In the genomic region with DNA sequence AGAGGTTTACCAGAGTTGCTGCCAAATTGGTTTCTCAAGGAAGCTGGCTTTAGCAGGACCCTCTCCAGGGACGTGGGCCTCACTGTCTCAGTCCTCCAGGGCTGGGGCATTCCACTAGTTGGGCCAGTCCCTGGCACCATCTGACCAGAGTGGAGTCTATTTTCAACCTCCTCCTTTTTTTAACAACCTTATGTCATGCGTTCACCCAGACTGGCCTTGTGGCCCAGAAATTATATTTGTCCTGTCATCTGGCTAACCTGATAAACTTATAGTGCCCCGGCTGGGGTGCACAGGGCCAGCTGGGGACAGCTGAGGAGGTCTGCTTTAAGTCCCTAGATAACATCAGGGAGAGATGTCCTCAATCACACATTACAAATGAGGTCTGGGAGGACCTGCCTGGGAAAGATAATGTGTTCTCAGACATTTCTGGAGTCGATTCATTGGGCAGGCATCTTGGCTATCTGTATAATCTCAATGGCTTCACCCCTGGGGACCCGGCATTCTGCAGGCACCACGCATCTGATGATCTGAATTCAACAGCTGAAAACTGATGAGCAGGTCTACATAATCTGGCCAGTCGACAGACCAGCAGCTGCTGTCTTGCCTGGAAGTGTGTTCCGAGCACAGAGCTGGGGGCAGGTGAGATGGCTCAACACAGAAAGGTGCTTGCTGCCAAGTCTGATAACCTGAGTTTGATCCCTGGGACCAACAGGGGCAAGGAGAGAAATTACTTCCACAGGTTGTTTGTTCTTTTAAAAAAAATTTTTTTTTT, we compare ENCODE assay signal across 13 mouse cellular contexts.
A peak's percentile ranks its signal among the peaks of the same experiment; 100 is the strongest.
DNase-seq lines count a peak whose midpoint lies in the region; ATAC-seq lines count a peak whose summit lies in the region.
"Had no signal": no experiment of that assay in that cellular context is flagged by ENCODE, and none has a peak within 500 bp of the region (broad histone marks: within the 10 kb centered on the region; RNA-seq: fewer than 3 reads in every experiment).

No protein-coding gene starts in this region.

- H3K27ac ChIP-seq in hindbrain, embryonic 11.5 days (ENCODE audit: low read depth, low read length): peak overlapping the region; percentile 53
- H3K27ac ChIP-seq in hindbrain, embryonic 14.5 days: no peak overlapping the region
- H3K27ac ChIP-seq in embryonic facial prominence, embryonic 14.5 days (replicated peaks; ENCODE audit: low read depth, low read length): peak overlapping the region; percentile 48
- H3K27ac ChIP-seq in heart, embryonic 13.5 days (replicated peaks): peak overlapping the region; percentile 65
- H3K27ac ChIP-seq in limb, embryonic 15.5 days: peak overlapping the region; percentile 59
- H3K27ac ChIP-seq: forebrain, embryonic 13.5 days had no signal

- WGBS in hindbrain, embryonic 11.5 days: 61% methylated on average over 8 of the region's 8 CpGs
- 29% methylated on average over 8 of the region's 8 CpGs for WGBS in hindbrain, embryonic 14.5 days
- WGBS in embryonic facial prominence, embryonic 14.5 days: 57% methylated on average over 8 of the region's 8 CpGs
- 21% methylated on average over 8 of the region's 8 CpGs for WGBS in heart, embryonic 13.5 days
- 48% methylated on average over 8 of the region's 8 CpGs for WGBS in limb, embryonic 15.5 days

- H3K4me2 ChIP-seq in hindbrain, embryonic 11.5 days (replicated peaks; ENCODE audit: low read depth, low read length): no peak overlapping the region
- H3K4me2 ChIP-seq in hindbrain, embryonic 14.5 days (replicated peaks): no peak overlapping the region
- H3K4me2 ChIP-seq in embryonic facial prominence, embryonic 14.5 days (ENCODE audit: low read depth, low read length): no peak overlapping the region
- H3K4me2 ChIP-seq in heart, embryonic 13.5 days: no peak overlapping the region
- no peak overlapping the region for H3K4me2 ChIP-seq in limb, embryonic 15.5 days
- H3K4me2 ChIP-seq: forebrain, embryonic 13.5 days had no signal

- peaks cover 2% of the 10 kb centered on the region; the same call in 1 of the 2 replicates for H3K4me1 ChIP-seq in hindbrain, embryonic 11.5 days (replicated peaks; ENCODE audit: control insufficient read depth, insufficient read depth, low read length)
- peaks cover 8% of the 10 kb centered on the region; the same call in 1 of the 2 replicates for H3K4me1 ChIP-seq in hindbrain, embryonic 14.5 days (replicated peaks; ENCODE audit: control insufficient read depth, insufficient read depth, low read length)
- H3K4me1 ChIP-seq in embryonic facial prominence, embryonic 14.5 days (ENCODE audit: control insufficient read depth, insufficient read depth, low read length): peaks cover 9% of the 10 kb centered on the region; the same call in 1 of the 2 replicates
- peaks cover 16% of the 10 kb centered on the region for H3K4me1 ChIP-seq in heart, embryonic 13.5 days
- peaks cover 14% of the 10 kb centered on the region for H3K4me1 ChIP-seq in limb, embryonic 15.5 days

- no peaks in the 10 kb centered on the region for H3K36me3 ChIP-seq in hindbrain, embryonic 11.5 days (ENCODE audit: control insufficient read depth, insufficient read depth, low read length)
- no peaks in the 10 kb centered on the region for H3K36me3 ChIP-seq in hindbrain, embryonic 14.5 days (replicated peaks; ENCODE audit: control insufficient read depth, insufficient read depth)
- H3K36me3 ChIP-seq in embryonic facial prominence, embryonic 14.5 days (ENCODE audit: control insufficient read depth, insufficient read depth, low read length): no peaks in the 10 kb centered on the region
- no peaks in the 10 kb centered on the region for H3K36me3 ChIP-seq in heart, embryonic 13.5 days
- no peaks in the 10 kb centered on the region for H3K36me3 ChIP-seq in limb, embryonic 15.5 days

- H3K9me3 ChIP-seq in hindbrain, embryonic 11.5 days (ENCODE audit: control insufficient read depth, low read length): no peaks in the 10 kb centered on the region
- H3K9me3 ChIP-seq in hindbrain, embryonic 14.5 days (ENCODE audit: control insufficient read depth, low read length): no peaks in the 10 kb centered on the region
- H3K9me3 ChIP-seq in embryonic facial prominence, embryonic 14.5 days (ENCODE audit: control insufficient read depth, low read length): no peaks in the 10 kb centered on the region
- H3K9me3 ChIP-seq in heart, embryonic 13.5 days: no peaks in the 10 kb centered on the region
- no peaks in the 10 kb centered on the region for H3K9me3 ChIP-seq in limb, embryonic 15.5 days
- H3K9me3 ChIP-seq: forebrain, embryonic 13.5 days had no signal

- peak; percentile 36 for DNase-seq in hindbrain, embryonic 11.5 days (ENCODE audit: low spot score)
- DNase-seq in hindbrain, embryonic 14.5 days (ENCODE audit: low spot score): no peak
- no peak for DNase-seq in embryonic facial prominence, embryonic 14.5 days (ENCODE audit: low spot score)
- no peak for DNase-seq in urinary bladder, postnatal 14 days (ENCODE audit: low spot score)
- DNase-seq: cerebellum, adult 9-11 months; lung, adult 2 months; thymus, adult 2 months had no signal

- peak; percentile 54 for ATAC-seq in hindbrain, embryonic 11.5 days (ENCODE audit: low FRiP score)
- no peak for ATAC-seq in hindbrain, embryonic 14.5 days (ENCODE audit: low FRiP score)
- peak; percentile 56 for ATAC-seq in embryonic facial prominence, embryonic 14.5 days (ENCODE audit: low read depth)
- peak; percentile 58; the same call in 1 of the 2 replicates for ATAC-seq in heart, embryonic 13.5 days (ENCODE audit: extremely low read depth, insufficient number of reproducible peaks, low FRiP score, low TSS enrichment)
- ATAC-seq in limb, embryonic 15.5 days (ENCODE audit: insufficient number of reproducible peaks, low FRiP score, low TSS enrichment, low read depth): peak; percentile 31; the same call in 1 of the 2 replicates
- no peak for ATAC-seq in erythroid progenitor cell, adult 5-6 weeks (replicated peaks; ENCODE audit: low FRiP score, poor library complexity, severe bottlenecking)
- ATAC-seq: forebrain, embryonic 13.5 days; intestine, postnatal 0 days had no signal

- no peak overlapping the region for H3K9ac ChIP-seq in hindbrain, embryonic 11.5 days (ENCODE audit: low read depth, low read length)
- H3K9ac ChIP-seq in hindbrain, embryonic 14.5 days: no peak overlapping the region
- no peak overlapping the region for H3K9ac ChIP-seq in embryonic facial prominence, embryonic 14.5 days (ENCODE audit: low read depth, low read length)
- 0 out of 2 replicates have a peak overlapping the region, but pooled peaks have one; percentile 34 for H3K9ac ChIP-seq in heart, embryonic 13.5 days
- H3K9ac ChIP-seq in limb, embryonic 15.5 days: no peak overlapping the region
- H3K9ac ChIP-seq: forebrain, embryonic 13.5 days had no signal

- H3K4me3 ChIP-seq in hindbrain, embryonic 11.5 days (ENCODE audit: low read depth, low read length): no peak overlapping the region
- H3K4me3 ChIP-seq in hindbrain, embryonic 14.5 days (replicated peaks; ENCODE audit: low read length): no peak overlapping the region
- H3K4me3 ChIP-seq in embryonic facial prominence, embryonic 14.5 days (ENCODE audit: low read depth, low read length): no peak overlapping the region
- H3K4me3 ChIP-seq in heart, embryonic 13.5 days: no peak overlapping the region
- no peak overlapping the region for H3K4me3 ChIP-seq in limb, embryonic 15.5 days
- H3K4me3 ChIP-seq: forebrain, embryonic 13.5 days had no signal

- no peaks in the 10 kb centered on the region for H3K27me3 ChIP-seq in hindbrain, embryonic 11.5 days (ENCODE audit: control insufficient read depth, insufficient read depth, low read length)
- no peaks in the 10 kb centered on the region for H3K27me3 ChIP-seq in hindbrain, embryonic 14.5 days (ENCODE audit: control insufficient read depth, insufficient read depth, low read length)
- no peaks in the 10 kb centered on the region for H3K27me3 ChIP-seq in embryonic facial prominence, embryonic 14.5 days (replicated peaks; ENCODE audit: control insufficient read depth, insufficient read depth, low read length)
- no peaks in the 10 kb centered on the region; the same call in 1 of the 2 replicates for H3K27me3 ChIP-seq in heart, embryonic 13.5 days (replicated peaks)
- H3K27me3 ChIP-seq in limb, embryonic 15.5 days: no peaks in the 10 kb centered on the region
- H3K27me3 ChIP-seq: CH12.LX had no signal

Comparison
In these comparisons a context has a peak if more than half of its experiments do, and no peak if none do; other contexts are left out.
1. ATAC-seq: peak in hindbrain, embryonic 11.5 days (single experiment), embryonic facial prominence, embryonic 14.5 days (single experiment), heart, embryonic 13.5 days (single experiment) and limb, embryonic 15.5 days (single experiment); none in hindbrain, embryonic 14.5 days (single experiment) and erythroid progenitor cell, adult 5-6 weeks (single experiment).